Mouse (Mus musculus) C2C12 (cell line): Measurements from ENCODE around the gene Ehmt1. TPM values are rescaled to one million over a fixed set of nuclear protein-coding genes. Genes with fewer than 3 reads are reported as not detected.

Experiments
- H3K27me3 ChIP-seq: one replicate; pipeline ENCODE4 v1.6.1; 2011; ENCODE audit not compliant: control insufficient read depth, insufficient read depth, insufficient read length
- H3K36me3 ChIP-seq: one replicate; pipeline ENCODE4 v1.6.1; 2011; ENCODE audit not compliant: control insufficient read depth, insufficient read depth
- H3K4me3 ChIP-seq: one replicate; pipeline ENCODE4 v1.5.1; 2011; ENCODE audit warnings: mild to moderate bottlenecking, control low read depth; ENCODE audit not compliant: poor library complexity, insufficient read depth, severe bottlenecking
- H3K79me2 ChIP-seq: one replicate; pipeline ENCODE4 v1.6.1; 2011; ENCODE audit not compliant: control insufficient read depth, insufficient read depth
- H3K79me3 ChIP-seq: one replicate; pipeline ENCODE4 v1.6.1; 2011; ENCODE audit warnings: low read depth, control low read depth
- H3ac ChIP-seq: one replicate; pipeline ENCODE3; 2011; ENCODE audit warnings: low read depth; ENCODE audit not compliant: control insufficient read depth, insufficient read length
- CEBPB ChIP-seq: IDR thresholded peaks from one replicate; pipeline ENCODE4 v1.6.1; 2011; ENCODE audit warnings: low read depth, mild to moderate bottlenecking, control low read depth, moderate library complexity
- CTCF ChIP-seq: IDR thresholded peaks from one replicate; pipeline ENCODE4 v1.5.1; 2011; ENCODE audit not compliant: control insufficient read depth, insufficient read depth, insufficient read length
- FOSL1 ChIP-seq: IDR thresholded peaks from one replicate; pipeline ENCODE4 v1.8.0; 2011; ENCODE audit warnings: mild to moderate bottlenecking, low read length; ENCODE audit not compliant: poor library complexity, insufficient read depth, severe bottlenecking
- MAX ChIP-seq: IDR thresholded peaks from one replicate; pipeline ENCODE4 v1.6.1; 2011; ENCODE audit warnings: mild to moderate bottlenecking, control low read depth
- MYOD1 ChIP-seq: IDR thresholded peaks from one replicate; pipeline ENCODE4 v1.6.1; 2011; ENCODE audit warnings: low read depth; ENCODE audit not compliant: control insufficient read depth, insufficient read length
- MYOG ChIP-seq: IDR thresholded peaks from one replicate; pipeline ENCODE4 v1.6.1; 2011; ENCODE audit not compliant: control insufficient read depth, insufficient read length; ENCODE audit errors: extremely low read depth
- USF1 ChIP-seq: IDR thresholded peaks from one replicate; pipeline ENCODE4 v1.6.1; 2011; ENCODE audit warnings: low read depth, mild to moderate bottlenecking, control low read depth, moderate library complexity
- long read RNA-seq, 2 experiments: library from polyadenylated mRNA; unstranded; transcript quantifications; one replicate each; pipeline ENCODE4 v2.0.0; 2019 to 2020
- polyA plus RNA-seq: library from polyadenylated mRNA; unstranded; fragments of >200 nt; fragmentation: generic; extraction: Trizol; gene quantifications from one replicate; pipeline ENCODE4 v1.2.1, GENCODE M21; 2012; ENCODE audit warnings: missing spikeins

The Ehmt1 gene
- 18.3 TPM for polyA plus RNA-seq
- long read RNA-seq, experiment 1, full-length matches to known transcripts = 1 of 7 reads
- long read RNA-seq, experiment 1, partial matches to known transcripts = 2 of 7 reads
- long read RNA-seq, experiment 1, other reads (novel, unspliced or antisense) = 4 of 7 reads
- long read RNA-seq, experiment 2, full-length matches to known transcripts = 59 of 158 reads
- long read RNA-seq, experiment 2, partial matches to known transcripts = 11 of 158 reads
- long read RNA-seq, experiment 2, other reads (novel, unspliced or antisense) = 88 of 158 reads

DNA sequence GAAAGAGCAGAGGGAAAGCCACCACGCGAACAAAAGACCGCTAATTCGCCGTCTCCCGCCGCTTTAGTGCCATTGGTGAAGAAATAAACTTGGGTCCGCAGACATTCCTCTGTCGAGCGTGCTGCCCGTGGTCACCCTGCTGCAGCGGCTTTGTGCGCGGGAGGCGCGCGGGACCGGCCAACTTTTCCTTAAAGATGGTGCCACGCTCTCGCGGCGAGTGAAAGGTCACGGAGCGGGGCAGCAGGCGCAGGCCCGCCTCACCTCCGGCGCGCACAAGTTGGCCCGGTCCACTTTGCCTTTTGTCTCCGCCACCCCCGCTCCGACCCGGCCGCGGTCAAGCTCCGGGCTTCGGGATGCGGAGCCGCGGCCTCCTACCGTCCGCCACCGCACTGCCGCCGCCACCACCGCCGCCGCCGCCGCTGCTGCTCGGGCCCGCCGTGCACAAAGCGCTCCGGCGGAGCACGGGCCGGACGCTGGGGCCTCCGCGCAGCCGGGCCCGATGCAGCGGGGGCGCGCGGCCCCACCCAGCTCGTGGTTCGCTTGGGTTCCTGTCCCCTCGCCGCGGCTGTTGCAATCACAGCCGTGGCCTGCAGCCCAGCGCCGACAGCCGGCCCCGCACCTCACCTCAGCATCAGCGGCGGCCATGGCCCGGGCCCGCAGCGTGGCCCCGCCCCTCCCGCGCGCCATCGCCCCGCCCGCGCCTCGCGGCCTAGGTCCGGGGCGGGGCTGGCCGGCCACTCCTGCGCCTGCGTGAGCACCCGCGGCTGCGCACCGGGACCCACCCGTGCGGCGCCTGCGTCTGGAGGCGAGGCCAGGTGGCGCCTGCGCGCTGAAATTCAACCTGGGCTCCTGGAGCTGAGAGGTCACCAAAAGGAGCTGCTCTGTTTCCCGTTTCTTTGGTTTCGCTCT, at the start of gene Ehmt1:
TSS of gene Ehmt1 (minus strand) at position 685 of the 909 bp plus-strand sequence.
- no peaks in the 10 kb centered on the region for H3K36me3 ChIP-seq
- H3K79me3 ChIP-seq = peaks cover 47% of the 10 kb centered on the region
- TF ChIP-seq CEBPB (peak; percentile 9), USF1 (no peak), MAX (peak; percentile 40)
- peak within 1 kb of the TSS; percentile 86 for H3ac ChIP-seq
- H3K79me2 ChIP-seq = peaks cover 53% of the 10 kb centered on the region
- H3K4me3 ChIP-seq = peak within 1 kb of the TSS; percentile 100
- no peaks in the 10 kb centered on the region for H3K27me3 ChIP-seq

DNA sequence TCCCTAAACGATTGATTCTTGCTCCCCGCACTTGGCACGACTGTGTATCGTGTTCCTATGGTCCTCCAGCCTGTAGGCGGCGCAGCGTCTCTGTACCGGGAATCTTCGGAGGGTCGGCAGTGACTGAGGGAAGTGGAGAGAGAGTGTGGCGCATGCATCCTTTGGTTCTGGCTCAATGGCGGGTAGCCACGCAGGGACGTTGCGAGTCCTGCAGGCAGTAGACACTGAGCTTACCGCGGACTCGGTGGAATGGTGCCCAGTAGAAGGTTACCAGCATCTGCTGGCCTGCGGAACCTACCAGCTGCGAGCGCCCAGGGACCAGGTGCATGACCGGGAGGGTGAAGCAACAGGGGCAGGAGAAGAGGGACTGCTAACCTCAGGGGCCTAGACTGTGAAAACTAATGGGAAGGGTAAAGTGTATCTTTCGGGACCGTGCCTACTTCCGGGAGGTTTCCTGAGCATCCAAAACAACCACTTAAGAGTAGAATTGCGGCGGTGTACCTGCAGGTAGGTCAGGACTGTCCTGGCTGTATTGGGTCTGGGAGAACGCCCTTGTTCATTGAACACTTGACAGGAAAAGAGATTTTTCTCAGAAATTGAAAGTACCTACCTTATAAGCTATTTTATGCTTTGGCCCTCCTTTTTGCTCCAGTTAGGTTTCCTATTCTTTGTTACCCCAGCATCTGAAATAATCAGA, 43.0 kb upstream of the Ehmt1 start, which contains the start of gene Dph7:
TSS of gene Dph7 (plus strand) at position 97 of the 697 bp plus-strand sequence.
- H3K79me2 ChIP-seq = peaks cover 11% of the 10 kb centered on the region
- H3K79me3 ChIP-seq = no peaks in the 10 kb centered on the region
- TF ChIP-seq FOSL1 (no peak), CTCF (peak; percentile 83), USF1 (no peak), MYOG (no peak), CEBPB (no peak)
- H3ac ChIP-seq = peak within 1 kb of the TSS; percentile 80
- H3K4me3 ChIP-seq = peak within 1 kb of the TSS; percentile 38
- H3K36me3 ChIP-seq = peaks cover 41% of the 10 kb centered on the region
- no peaks in the 10 kb centered on the region for H3K27me3 ChIP-seq

DNA sequence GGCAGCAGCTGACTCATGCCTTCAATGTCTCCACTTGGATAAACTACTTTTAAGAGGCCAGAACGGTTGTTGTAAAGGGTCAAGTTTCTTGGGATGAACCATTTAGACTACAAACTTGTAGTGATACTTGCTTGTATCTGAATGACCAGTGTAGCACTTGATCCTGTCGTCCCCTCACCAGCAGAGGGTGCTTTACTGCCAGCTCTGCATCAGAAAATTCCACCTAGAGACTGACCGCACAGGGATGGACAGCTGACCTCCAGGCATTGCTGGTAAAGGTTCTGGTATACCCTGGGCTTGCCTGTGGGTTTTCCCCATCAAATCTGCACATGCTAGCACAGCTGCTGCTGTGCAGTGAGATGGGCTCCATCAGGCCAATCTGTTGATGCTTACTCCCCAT, 41.5 kb upstream of the Ehmt1 start:
- Histone ChIP-seq H3K4me3 (no peak overlapping the region), H3K36me3 (peaks cover 56% of the 10 kb centered on the region), H3K79me2 (peaks cover 11% of the 10 kb centered on the region), H3K27me3 (no peaks in the 10 kb centered on the region), H3ac (no peak overlapping the region), H3K79me3 (peaks cover 4% of the 10 kb centered on the region)
- TF ChIP-seq MYOG = no peak
- TF ChIP-seq CTCF = peak; percentile 52

DNA sequence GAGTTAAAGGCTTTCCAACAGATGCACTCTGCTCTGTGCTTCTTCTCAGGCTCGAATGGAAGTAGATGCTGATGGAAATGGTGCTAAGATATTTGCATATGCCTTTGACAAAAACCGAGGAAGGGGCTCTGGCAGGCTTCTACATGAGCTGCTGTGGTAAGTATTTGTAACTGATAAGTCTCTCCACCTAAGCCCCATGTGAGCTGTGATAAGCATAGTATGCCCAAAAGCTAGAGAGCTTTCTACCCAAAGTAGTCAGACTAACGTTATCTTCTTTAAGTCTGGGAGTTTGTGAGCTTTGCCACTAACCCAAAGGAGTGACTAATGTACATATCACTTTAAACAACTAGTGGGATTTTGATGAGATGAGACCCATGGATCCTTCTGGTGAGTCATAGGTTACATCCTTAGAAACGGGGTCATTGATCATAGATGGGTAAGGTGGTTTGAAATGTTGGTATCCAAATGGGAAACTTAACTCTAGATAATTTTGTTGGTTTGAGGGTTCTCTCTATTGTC, 33.2 kb upstream of the Ehmt1 start:
- Histone ChIP-seq H3K79me2 (peaks cover 42% of the 10 kb centered on the region), H3K27me3 (no peaks in the 10 kb centered on the region), H3K4me3 (no peak overlapping the region), H3ac (no peak overlapping the region), H3K79me3 (peaks cover 16% of the 10 kb centered on the region), H3K36me3 (peaks cover 62% of the 10 kb centered on the region)
- TF ChIP-seq MYOD1 = no peak

DNA sequence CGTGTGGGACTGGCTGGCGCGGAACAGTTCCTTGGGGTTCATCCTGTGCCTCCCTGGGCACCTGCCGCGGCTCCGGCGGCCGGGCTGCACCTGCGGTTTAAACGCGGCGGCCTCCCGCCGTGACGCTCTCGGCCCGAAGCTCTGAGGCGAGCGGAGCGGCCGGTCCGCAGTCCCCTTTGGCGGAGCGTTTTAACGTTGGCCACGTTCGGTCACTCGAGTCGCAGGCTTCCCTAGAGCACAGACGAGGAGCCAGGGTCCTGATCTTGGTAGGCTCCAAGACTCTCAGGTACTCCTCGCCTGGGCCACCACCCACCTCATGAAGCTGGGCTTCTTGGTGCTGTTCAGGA, 30.7 kb upstream of the Ehmt1 start:
- H3K27me3 ChIP-seq = peaks cover 7% of the 10 kb centered on the region
- peaks cover 12% of the 10 kb centered on the region for H3K79me3 ChIP-seq
- no peak for TF ChIP-seq MYOG
- no peak for TF ChIP-seq MAX
- TF ChIP-seq FOSL1 = no peak
- TF ChIP-seq MYOD1 = no peak
- H3K79me2 ChIP-seq = peaks cover 34% of the 10 kb centered on the region
- peak overlapping the region; percentile 82 for H3K4me3 ChIP-seq
- H3ac ChIP-seq = peak overlapping the region; percentile 96
- H3K36me3 ChIP-seq = peaks cover 38% of the 10 kb centered on the region
